Mouse (Mus musculus): ENCODE measurements at regions not wholly inside any gene's neighbourhood (a gene's known extent, or its start where the extent isn't known, plus 50 kb on each side); places are given as distances from the start of the nearest gene placed in this dataset.

GRCm38 (mm10) chr6:103023326-103023725 lies 450.4 kb upstream of the Cntn3 start:
- TF ChIP-seq CTCF (IDR thresholded peaks at IDR 0.05; ENCODE audit: extremely low read depth, insufficient read length, insufficient replicate concordance, low read depth, low read length) (no peak), POLR2A (IDR thresholded peaks at IDR 0.05; ENCODE audit: low read depth, low read length) (no peak)
